Mouse (Mus musculus) heart, postnatal 0 days (tissue): ENCODE measurements at regions not wholly inside any gene's neighbourhood (a gene's known extent, or its start where the extent isn't known, plus 50 kb on each side); places are given as distances from the start of the nearest gene placed in this dataset.
A peak's percentile ranks its signal among the peaks of the same experiment; 100 is the strongest.

Source experiments
- ATAC-seq: fragments of 200-750 bp; cut with Nextera tagmentation; 2 replicates; pipeline ENCODE4 v1.8.0; 2017; ENCODE audit warnings: low read depth, moderate number of reproducible peaks, moderate library complexity; ENCODE audit not compliant: insufficient read depth
- DNase-seq: peaks from one replicate; pipeline ENCODE4 v3.0.0-alpha.2; 2016; ENCODE audit warnings: low spot score
- H3K27ac ChIP-seq: fragments of 300-500 bp; sonication (generic); 2 replicates; pipeline ENCODE4 v1.5.1; 2014; ENCODE audit warnings: low read depth, mild to moderate bottlenecking
- H3K27me3 ChIP-seq: fragments of 300-500 bp; sonication (generic); 2 replicates; pipeline ENCODE4 v1.6.1; 2014; ENCODE audit warnings: low read length, mixed read lengths; ENCODE audit not compliant: control insufficient read depth, insufficient read depth
- H3K36me3 ChIP-seq: fragments of 300-500 bp; sonication (generic); replicated peaks from 2 replicates; pipeline ENCODE4 v1.6.1; 2014; ENCODE audit warnings: low read length, mixed read lengths; ENCODE audit not compliant: control insufficient read depth, insufficient read depth
- H3K4me1 ChIP-seq: fragments of 300-500 bp; sonication (generic); 2 replicates; pipeline ENCODE4 v1.6.1; 2014; ENCODE audit warnings: antibody characterized with exemption; ENCODE audit not compliant: control insufficient read depth, insufficient read depth
- H3K4me2 ChIP-seq: fragments of 300-500 bp; sonication (generic); 2 replicates; pipeline ENCODE4 v1.6.1; 2014; ENCODE audit warnings: low read depth, mild to moderate bottlenecking, low read length, moderate library complexity
- H3K4me3 ChIP-seq: fragments of 300-500 bp; sonication (generic); 2 replicates; pipeline ENCODE4 v1.5.1; 2014; ENCODE audit warnings: low read depth, low read length
- H3K9ac ChIP-seq: fragments of 300-500 bp; sonication (generic); replicated peaks from 2 replicates; pipeline ENCODE4 v1.6.1; 2014; ENCODE audit warnings: low read depth, low read length, mixed read lengths
- H3K9me3 ChIP-seq: fragments of 300-500 bp; sonication (generic); replicated peaks from 2 replicates; pipeline ENCODE4 v1.6.1; 2016; ENCODE audit warnings: low read length; ENCODE audit not compliant: control insufficient read depth
- CTCF ChIP-seq: IDR thresholded peaks from 2 replicates; pipeline ENCODE4 v1.5.1; 2016; ENCODE audit warnings: antibody characterized with exemption, control low read depth, low read depth
- EP300 ChIP-seq: IDR thresholded peaks from 2 replicates; pipeline ENCODE4 v1.6.1; 2016; ENCODE audit warnings: antibody characterized with exemption, low read depth
- WGBS: fragments of 180-500 bp; shearing (Covaris S2); extraction: QIAGEN DNeasy Blood & Tissue Kit; methylation state at CpG from one replicate; pipeline ENCODE4 v1.1.7; 2014; 5-methylcytosine and 5-hydroxymethylcytosine counted together

GRCm38 (mm10) chr3:149084861-149085598 is 94.7 kb upstream of the Adgrl2 start:
- Histone ChIP-seq H3K4me2 (no peak overlapping the region), H3K27ac (peak overlapping the region; percentile 64), H3K36me3 (no peaks in the 10 kb centered on the region), H3K4me3 (no peak overlapping the region), H3K9me3 (no peaks in the 10 kb centered on the region), H3K9ac (no peak overlapping the region), H3K27me3 (no peaks in the 10 kb centered on the region), H3K4me1 (peaks cover 40% of the 10 kb centered on the region)
- ATAC-seq = no peak
- TF ChIP-seq EP300 = no peak
- TF ChIP-seq CTCF = no peak
- WGBS = 48% methylated on average over 10 of the region's 10 CpGs
- no peak for DNase-seq

- Histone ChIP-seq H3K9me3 (no peaks in the 10 kb centered on the region), H3K9ac (no peak overlapping the region), H3K27ac (no peak overlapping the region), H3K4me2 (no peak overlapping the region), H3K4me3 (no peak overlapping the region), H3K27me3 (no peaks in the 10 kb centered on the region), H3K4me1 (peaks cover 33% of the 10 kb centered on the region), H3K36me3 (no peaks in the 10 kb centered on the region)
- WGBS = 41% methylated on average over 11 of the region's 11 CpGs
- DNase-seq (no peak), ATAC-seq (no peak)
- TF ChIP-seq CTCF (no peak), EP300 (no peak)
Measured at GRCm38 (mm10) chr3:149083391-149083790, 93.0 kb upstream of the Adgrl2 start.

GRCm38 (mm10) chr3:149078881-149079280 is 88.5 kb upstream of the Adgrl2 start:
- Histone ChIP-seq H3K4me2 (no peak overlapping the region), H3K27me3 (no peaks in the 10 kb centered on the region)
- WGBS = 51% methylated on average over 4 of the region's 4 CpGs

GRCm38 (mm10) chr3:149076928-149077551 is 86.7 kb upstream of the Adgrl2 start:
- no peaks in the 10 kb centered on the region for H3K4me1 ChIP-seq
- H3K4me2 ChIP-seq = peak overlapping the region; percentile 40
- WGBS = 62% methylated on average over 21 of the region's 21 CpGs
- H3K27me3 ChIP-seq = no peaks in the 10 kb centered on the region
- ATAC-seq = no peak
- H3K9ac ChIP-seq = no peak overlapping the region
- no peak for DNase-seq
- no peak overlapping the region for H3K27ac ChIP-seq
- H3K4me3 ChIP-seq = no peak overlapping the region
- no peaks in the 10 kb centered on the region for H3K9me3 ChIP-seq
- TF ChIP-seq CTCF = no peak
- no peak for TF ChIP-seq EP300
- H3K36me3 ChIP-seq = no peaks in the 10 kb centered on the region

More at GRCm38 (mm10) chr3:149078881-149079280, 88.5 kb upstream of the Adgrl2 start:
- H3K9ac ChIP-seq = no peak overlapping the region
- no peak for TF ChIP-seq CTCF
- H3K36me3 ChIP-seq = no peaks in the 10 kb centered on the region
- no peak for DNase-seq
- ATAC-seq = no peak
- no peak overlapping the region for H3K27ac ChIP-seq
- H3K4me3 ChIP-seq = no peak overlapping the region
- H3K4me1 ChIP-seq = peaks cover 3% of the 10 kb centered on the region; the same call in 1 of the 2 replicates
- H3K9me3 ChIP-seq = no peaks in the 10 kb centered on the region

GRCm38 (mm10) chr3:149075488-149075851 is 85.1 kb upstream of the Adgrl2 start:
- DNase-seq = no peak
- Histone ChIP-seq H3K4me2 (no peak overlapping the region), H3K4me3 (no peak overlapping the region), H3K27ac (no peak overlapping the region), H3K4me1 (no peaks in the 10 kb centered on the region), H3K9me3 (no peaks in the 10 kb centered on the region), H3K36me3 (no peaks in the 10 kb centered on the region), H3K27me3 (no peaks in the 10 kb centered on the region), H3K9ac (no peak overlapping the region)
- 80% methylated on average over 5 of the region's 5 CpGs for WGBS
- TF ChIP-seq CTCF = no peak
- TF ChIP-seq EP300 = no peak
- ATAC-seq = no peak
